Mouse (Mus musculus): ENCODE data around the gene Pald1. TPM values are rescaled to one million over a fixed set of nuclear protein-coding genes. Genes with fewer than 3 reads are reported as not detected.

Pald1 gene
- 21.8 and 25.9 TPM in 2 replicates for polyA plus RNA-seq (2015; fragmentation: Nextera tagmentation; extraction: Ambion mirVana)

- ATAC-seq (replicated peaks; ENCODE audit: insufficient number of reproducible peaks, insufficient read depth, low FRiP score, low read depth), result peak; percentile 80
- H3K4me1 ChIP-seq (replicated peaks), result peaks cover 76% of the 10 kb centered on the region
- H3K36me3 ChIP-seq, result no peaks in the 10 kb centered on the region
- H3K4me2 ChIP-seq, result peak within 1 kb of the TSS; percentile 91
- WGBS, result under 1% methylated on average over 47 of the region's 60 CpGs
- H3K9me3 ChIP-seq (replicated peaks), result no peaks in the 10 kb centered on the region
- peak within 1 kb of the TSS; percentile 82 for H3K9ac ChIP-seq
- peak within 1 kb of the TSS; percentile 92 for H3K27ac ChIP-seq
- H3K4me3 ChIP-seq, result peak within 1 kb of the TSS; percentile 73
- no peaks in the 10 kb centered on the region for H3K27me3 ChIP-seq
Measured at GRCm38 (mm10) chr10:61383021-61383714, at the start of gene Pald1. Pald1 (minus strand) TSS chr10:61383530.

GRCm38 (mm10) chr10:61431375-61431774 lies 48.0 kb upstream of the Pald1 start:
- Histone ChIP-seq H3K36me3 (peaks cover 45% of the 10 kb centered on the region), H3K27ac (no peak overlapping the region), H3K4me3 (no peak overlapping the region)

GRCm38 (mm10) chr10:61429043-61429442 lies 45.7 kb upstream of the Pald1 start:
- H3K9me3 ChIP-seq (replicated peaks), result no peaks in the 10 kb centered on the region
- peaks cover 19% of the 10 kb centered on the region for H3K4me1 ChIP-seq (replicated peaks)
- ATAC-seq (replicated peaks; ENCODE audit: insufficient number of reproducible peaks, insufficient read depth, low FRiP score, low read depth), result no peak
- no peak overlapping the region for H3K27ac ChIP-seq
- H3K9ac ChIP-seq, result no peak overlapping the region
- no peak overlapping the region for H3K4me2 ChIP-seq
- peaks cover 35% of the 10 kb centered on the region for H3K36me3 ChIP-seq
- H3K4me3 ChIP-seq, result no peak overlapping the region
- H3K27me3 ChIP-seq, result no peaks in the 10 kb centered on the region
- WGBS, result 92% methylated on average over 5 of the region's 5 CpGs

More at GRCm38 (mm10) chr10:61431375-61431774, 48.0 kb upstream of the Pald1 start:
- Histone ChIP-seq H3K9me3 (replicated peaks) (no peaks in the 10 kb centered on the region), H3K9ac (no peak overlapping the region), H3K4me2 (no peak overlapping the region), H3K27me3 (no peaks in the 10 kb centered on the region), H3K4me1 (replicated peaks) (peaks cover 6% of the 10 kb centered on the region)
- 91% methylated on average over 9 of the region's 9 CpGs for WGBS
- ATAC-seq (replicated peaks; ENCODE audit: insufficient number of reproducible peaks, insufficient read depth, low FRiP score, low read depth), result no peak

GRCm38 (mm10) chr10:61428416-61428815 lies 45.1 kb upstream of the Pald1 start:
- ATAC-seq (replicated peaks; ENCODE audit: insufficient number of reproducible peaks, insufficient read depth, low FRiP score, low read depth), result no peak
- H3K4me3 ChIP-seq, result no peak overlapping the region
- WGBS, result 63% methylated on average over 4 of the region's 4 CpGs
- H3K27ac ChIP-seq, result no peak overlapping the region
- no peaks in the 10 kb centered on the region for H3K27me3 ChIP-seq
- no peak overlapping the region for H3K9ac ChIP-seq
- H3K36me3 ChIP-seq, result peaks cover 29% of the 10 kb centered on the region
- H3K4me2 ChIP-seq, result no peak overlapping the region
- no peaks in the 10 kb centered on the region for H3K9me3 ChIP-seq (replicated peaks)
- peaks cover 21% of the 10 kb centered on the region for H3K4me1 ChIP-seq (replicated peaks)

- no peak overlapping the region for H3K27ac ChIP-seq
- no peak overlapping the region for H3K4me2 ChIP-seq
- H3K36me3 ChIP-seq, result peaks cover 25% of the 10 kb centered on the region
- 0 out of 2 replicates have a peak, but pooled peaks cover 3% of the 10 kb centered on the region for H3K27me3 ChIP-seq
- no peak overlapping the region for H3K4me3 ChIP-seq
- no peak overlapping the region for H3K9ac ChIP-seq
- no peak for ATAC-seq (replicated peaks; ENCODE audit: insufficient number of reproducible peaks, insufficient read depth, low FRiP score, low read depth)
- H3K4me1 ChIP-seq (replicated peaks), result peaks cover 21% of the 10 kb centered on the region
- WGBS, result 90% methylated on average over 6 of the region's 6 CpGs
- H3K9me3 ChIP-seq (replicated peaks), result no peaks in the 10 kb centered on the region
Measured at GRCm38 (mm10) chr10:61427951-61428350, 44.6 kb upstream of the Pald1 start.

- Histone ChIP-seq H3K9me3 (replicated peaks) (no peaks in the 10 kb centered on the region), H3K9ac (no peak overlapping the region), H3K36me3 (peaks cover 17% of the 10 kb centered on the region), H3K4me1 (replicated peaks) (peaks cover 21% of the 10 kb centered on the region), H3K4me3 (no peak overlapping the region), H3K27ac (peak overlapping the region; percentile 39), H3K4me2 (no peak overlapping the region), H3K27me3 (0 out of 2 replicates have a peak, but pooled peaks cover 4% of the 10 kb centered on the region)
- peak; percentile 56; the same call in 1 of the 2 replicates for ATAC-seq (replicated peaks; ENCODE audit: insufficient number of reproducible peaks, insufficient read depth, low FRiP score, low read depth)
- 28% methylated on average over 2 of the region's 2 CpGs for WGBS
Measured at GRCm38 (mm10) chr10:61426251-61426757, 43.0 kb upstream of the Pald1 start.

- H3K4me3 ChIP-seq, result no peak overlapping the region
- 67% methylated on average over 2 of the region's 2 CpGs for WGBS
- H3K4me1 ChIP-seq (replicated peaks), result peaks cover 21% of the 10 kb centered on the region
- no peak overlapping the region for H3K27ac ChIP-seq
- H3K27me3 ChIP-seq, result peaks cover 13% of the 10 kb centered on the region
- peaks cover 4% of the 10 kb centered on the region for H3K36me3 ChIP-seq
- no peak overlapping the region for H3K9ac ChIP-seq
- no peak for ATAC-seq (replicated peaks; ENCODE audit: insufficient number of reproducible peaks, insufficient read depth, low FRiP score, low read depth)
- no peaks in the 10 kb centered on the region for H3K9me3 ChIP-seq (replicated peaks)
- no peak overlapping the region for H3K4me2 ChIP-seq
Measured at GRCm38 (mm10) chr10:61425047-61425446, 41.7 kb upstream of the Pald1 start.

- Histone ChIP-seq H3K27me3 (peaks cover 18% of the 10 kb centered on the region), H3K9ac (no peak overlapping the region), H3K4me3 (no peak overlapping the region), H3K9me3 (replicated peaks) (no peaks in the 10 kb centered on the region), H3K4me2 (peak overlapping the region; percentile 43), H3K36me3 (no peaks in the 10 kb centered on the region), H3K27ac (peak overlapping the region; percentile 13; the same call in 1 of the 2 replicates), H3K4me1 (replicated peaks) (peaks cover 21% of the 10 kb centered on the region)
- ATAC-seq (replicated peaks; ENCODE audit: insufficient number of reproducible peaks, insufficient read depth, low FRiP score, low read depth), result no peak; the same call in 1 of the 2 replicates
- WGBS, result 18% methylated on average over 7 of the region's 7 CpGs
Measured at GRCm38 (mm10) chr10:61424500-61424899, 41.2 kb upstream of the Pald1 start.

- no peak for ATAC-seq (replicated peaks; ENCODE audit: insufficient number of reproducible peaks, insufficient read depth, low FRiP score, low read depth)
- Histone ChIP-seq H3K4me3 (no peak overlapping the region), H3K9ac (no peak overlapping the region), H3K27ac (no peak overlapping the region), H3K4me1 (replicated peaks) (peaks cover 31% of the 10 kb centered on the region), H3K9me3 (replicated peaks) (no peaks in the 10 kb centered on the region), H3K4me2 (no peak overlapping the region), H3K36me3 (no peaks in the 10 kb centered on the region), H3K27me3 (peaks cover 30% of the 10 kb centered on the region)
- whole genome bisulfite sequencing, result 61% methylated on average over 10 of the region's 10 CpGs
Measured at GRCm38 (mm10) chr10:61423289-61423688, 40.0 kb upstream of the Pald1 start.

GRCm38 (mm10) chr10:61422861-61423260 lies 39.5 kb upstream of the Pald1 start:
- Histone ChIP-seq H3K36me3 (no peaks in the 10 kb centered on the region), H3K27me3 (peaks cover 34% of the 10 kb centered on the region), H3K9ac (no peak overlapping the region), H3K9me3 (replicated peaks) (no peaks in the 10 kb centered on the region), H3K4me3 (no peak overlapping the region), H3K4me2 (no peak overlapping the region), H3K27ac (no peak overlapping the region), H3K4me1 (replicated peaks) (peaks cover 35% of the 10 kb centered on the region)
- WGBS, result 82% methylated on average over 12 of the region's 12 CpGs
- ATAC-seq (replicated peaks; ENCODE audit: insufficient number of reproducible peaks, insufficient read depth, low FRiP score, low read depth), result no peak

GRCm38 (mm10) chr10:61420011-61420410 lies 36.7 kb upstream of the Pald1 start:
- no peak overlapping the region for H3K9ac ChIP-seq
- H3K27me3 ChIP-seq, result peaks cover 58% of the 10 kb centered on the region
- no peak overlapping the region for H3K27ac ChIP-seq
- WGBS, result 54% methylated on average over 4 of the region's 4 CpGs
- H3K9me3 ChIP-seq (replicated peaks), result no peaks in the 10 kb centered on the region
- no peaks in the 10 kb centered on the region for H3K36me3 ChIP-seq
- no peak for ATAC-seq (replicated peaks; ENCODE audit: insufficient number of reproducible peaks, insufficient read depth, low FRiP score, low read depth)
- no peak overlapping the region for H3K4me3 ChIP-seq
- H3K4me2 ChIP-seq, result no peak overlapping the region
- H3K4me1 ChIP-seq (replicated peaks), result peaks cover 25% of the 10 kb centered on the region
